Mouse (Mus musculus) embryonic fibroblast, embryonic 13.5 days (primary cell): ENCODE results near the gene Itgam.

Source experiments
- CTCF ChIP-seq: IDR thresholded peaks from 2 replicates; pipeline ENCODE4 v1.5.1; 2011; ENCODE audit warnings: mild to moderate bottlenecking, control low read depth, low read length, moderate library complexity, borderline replicate concordance; ENCODE audit not compliant: insufficient read depth
- POLR2A ChIP-seq: IDR thresholded peaks from 2 replicates; pipeline ENCODE4 v1.6.1; 2011; ENCODE audit warnings: low read depth, mild to moderate bottlenecking, control low read depth, low read length, moderate library complexity

- TF ChIP-seq CTCF (no peak), POLR2A (no peak)
Observed at GRCm38 (mm10) chr7:128032290-128032988, 30.0 kb upstream of the Itgam start.
